Mouse (Mus musculus): ENCODE data around the gene Serp2. TPM values are rescaled to one million over a fixed set of nuclear protein-coding genes. Genes with fewer than 3 reads are reported as not detected.

Gene Serp2
- total and polyA plus RNA-seq, 2 experiments from 2014 or later, result 2.3 to 7.2 TPM

DNA sequence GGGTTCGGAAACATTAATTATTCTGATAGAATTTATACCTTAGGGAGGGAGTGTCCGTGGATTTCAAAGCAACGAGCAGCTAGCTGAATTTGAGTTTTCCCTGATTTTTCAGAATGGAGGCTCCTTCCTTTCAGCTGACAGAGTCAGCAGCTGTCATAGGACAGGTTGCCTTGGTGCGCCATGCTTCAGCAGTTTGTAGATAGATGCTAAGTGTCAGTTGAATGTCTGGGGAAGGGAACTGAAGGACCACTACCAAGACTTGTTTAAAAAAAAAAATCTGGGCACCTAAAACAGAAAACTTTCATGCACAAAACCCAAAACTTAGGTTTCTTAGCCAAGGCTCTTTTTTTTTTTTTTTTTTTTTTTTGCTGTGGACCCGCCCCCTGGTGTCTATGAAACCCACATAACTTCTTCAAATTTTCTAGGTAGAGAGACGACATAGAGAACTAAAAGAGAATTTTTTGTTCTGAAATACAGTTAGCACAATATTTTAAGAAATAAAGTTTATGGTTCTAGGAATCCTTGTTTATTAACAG is 42.6 kb downstream of the Serp2 start:
- TF ChIP-seq CTCF (IDR thresholded peaks at IDR 0.05; ENCODE audit: low read depth), result no peak
- TF ChIP-seq EP300 (IDR thresholded peaks at IDR 0.05; ENCODE audit: low read depth), result no peak
- Histone ChIP-seq H3K9me3 (replicated peaks; ENCODE audit: control insufficient read depth, low read length) (no peaks in the 10 kb centered on the region), H3K9ac (replicated peaks; ENCODE audit: low read depth, low read length) (no peak overlapping the region), H3K27me3 (ENCODE audit: control insufficient read depth, insufficient read depth, low read length) (no peaks in the 10 kb centered on the region), H3K4me3 (ENCODE audit: low read depth, low read length) (no peak overlapping the region), H3K4me1 (ENCODE audit: control insufficient read depth, insufficient read depth) (peaks cover 6% of the 10 kb centered on the region; the same call in 1 of the 2 replicates), H3K4me2 (ENCODE audit: low read depth, low read length) (no peak overlapping the region), H3K27ac (ENCODE audit: low read depth) (no peak overlapping the region), H3K36me3 (replicated peaks; ENCODE audit: control insufficient read depth, insufficient read depth, low read length) (no peaks in the 10 kb centered on the region)
- ATAC-seq (ENCODE audit: insufficient read depth, low read depth) (no peak), DNase-seq (ENCODE audit: low spot score) (no peak)
- 67% methylated on average over 6 of the region's 6 CpGs for WGBS

DNA sequence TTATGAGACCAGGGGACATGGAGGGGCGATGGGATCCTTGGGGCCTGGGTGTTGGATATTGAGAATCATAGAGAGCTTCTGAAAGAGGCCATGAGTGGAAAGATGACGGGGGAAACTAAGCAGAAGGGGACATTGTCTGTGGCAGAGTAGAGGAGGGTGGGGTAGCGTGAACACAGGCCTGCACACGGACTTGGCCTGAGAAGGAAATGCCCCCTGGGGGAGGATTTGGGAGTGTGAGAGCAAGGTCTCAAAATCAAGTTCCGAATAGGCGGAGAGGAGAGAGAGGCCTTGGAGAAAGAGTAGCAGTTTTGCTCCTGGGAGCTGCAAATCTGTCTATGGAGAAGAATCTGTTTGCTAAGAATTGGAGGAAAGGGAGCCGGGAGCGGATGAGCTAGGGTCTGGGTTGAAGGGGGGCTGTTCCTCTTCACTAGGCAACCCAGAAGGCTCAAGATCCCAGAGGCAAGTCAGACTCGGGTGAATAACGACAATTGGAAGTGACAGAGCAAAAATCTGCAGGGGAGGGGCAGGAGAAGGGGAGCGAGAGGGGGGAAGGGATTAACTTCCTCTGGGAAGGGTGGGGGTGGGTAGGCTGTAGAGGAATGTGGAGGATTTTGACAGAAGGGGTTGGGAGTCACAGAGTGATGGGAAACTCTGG is 43.2 kb downstream of the Serp2 start:
- no peak overlapping the region for H3K4me3 ChIP-seq (ENCODE audit: low read depth, low read length)
- H3K9me3 ChIP-seq (replicated peaks; ENCODE audit: control insufficient read depth, low read length), result no peaks in the 10 kb centered on the region
- H3K27ac ChIP-seq (ENCODE audit: low read depth), result no peak overlapping the region
- H3K36me3 ChIP-seq (replicated peaks; ENCODE audit: control insufficient read depth, insufficient read depth, low read length), result no peaks in the 10 kb centered on the region
- peaks cover 6% of the 10 kb centered on the region; the same call in 1 of the 2 replicates for H3K4me1 ChIP-seq (ENCODE audit: control insufficient read depth, insufficient read depth)
- TF ChIP-seq CTCF (IDR thresholded peaks at IDR 0.05; ENCODE audit: low read depth) (no peak), EP300 (IDR thresholded peaks at IDR 0.05; ENCODE audit: low read depth) (no peak)
- DNase-seq (ENCODE audit: low spot score) (no peak), ATAC-seq (ENCODE audit: insufficient read depth, low read depth) (no peak)
- H3K9ac ChIP-seq (replicated peaks; ENCODE audit: low read depth, low read length), result no peak overlapping the region
- no peak overlapping the region for H3K4me2 ChIP-seq (ENCODE audit: low read depth, low read length)
- WGBS, result 52% methylated on average over 11 of the region's 11 CpGs
- no peaks in the 10 kb centered on the region for H3K27me3 ChIP-seq (ENCODE audit: control insufficient read depth, insufficient read depth, low read length)

DNA sequence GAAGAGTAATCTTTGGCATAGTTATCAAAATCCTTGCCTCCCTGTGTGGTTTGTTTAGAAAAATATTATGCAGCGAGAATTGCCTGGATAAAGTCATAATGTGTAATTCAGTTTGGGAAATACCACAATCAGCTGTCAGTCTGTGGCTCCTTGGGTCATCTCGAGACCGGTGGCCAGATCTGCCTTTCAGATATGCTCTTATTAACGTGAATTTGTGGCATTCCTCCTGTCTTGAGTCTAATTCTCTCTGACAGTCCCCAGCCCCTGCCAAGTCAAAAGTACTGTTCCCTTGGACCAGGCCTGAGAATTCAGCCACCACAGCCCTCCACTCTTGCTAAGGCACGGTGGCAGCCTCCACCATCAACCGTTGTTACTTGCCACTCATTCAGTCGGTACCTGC is 44.7 kb downstream of the Serp2 start:
- Histone ChIP-seq H3K9ac (replicated peaks; ENCODE audit: low read depth, low read length) (no peak overlapping the region), H3K27me3 (ENCODE audit: control insufficient read depth, insufficient read depth, low read length) (no peaks in the 10 kb centered on the region), H3K4me1 (ENCODE audit: control insufficient read depth, insufficient read depth) (peaks cover 13% of the 10 kb centered on the region), H3K9me3 (replicated peaks; ENCODE audit: control insufficient read depth, low read length) (no peaks in the 10 kb centered on the region), H3K27ac (ENCODE audit: low read depth) (no peak overlapping the region), H3K4me3 (ENCODE audit: low read depth, low read length) (no peak overlapping the region), H3K4me2 (ENCODE audit: low read depth, low read length) (no peak overlapping the region), H3K36me3 (replicated peaks; ENCODE audit: control insufficient read depth, insufficient read depth, low read length) (peaks cover 13% of the 10 kb centered on the region)
- 73% methylated on average over 7 of the region's 7 CpGs for WGBS
- no peak for DNase-seq (ENCODE audit: low spot score)
- TF ChIP-seq CTCF (IDR thresholded peaks at IDR 0.05; ENCODE audit: low read depth), result no peak
- TF ChIP-seq EP300 (IDR thresholded peaks at IDR 0.05; ENCODE audit: low read depth), result no peak
- ATAC-seq (ENCODE audit: insufficient read depth, low read depth), result no peak

DNA sequence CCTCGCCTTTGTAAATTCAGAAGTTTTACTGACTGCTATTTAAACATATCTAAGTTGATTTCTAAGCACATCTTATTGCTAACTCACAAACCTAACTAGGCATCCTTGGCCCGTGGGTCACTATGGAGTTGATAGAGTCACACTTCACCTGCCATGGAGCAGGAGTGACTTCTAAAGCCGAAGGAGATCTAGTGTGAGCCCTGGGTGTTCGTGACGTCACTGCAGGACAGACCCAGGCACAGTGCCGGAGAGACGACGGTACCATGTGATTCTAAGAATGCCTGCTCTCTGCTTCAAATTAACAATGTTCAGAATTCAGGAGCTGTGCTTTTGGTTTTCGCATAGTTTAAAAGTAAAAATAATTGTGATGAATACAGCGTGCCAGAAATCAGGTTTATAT is 48.0 kb downstream of the Serp2 start:
- Histone ChIP-seq H3K4me2 (ENCODE audit: low read depth, low read length) (no peak overlapping the region), H3K4me3 (ENCODE audit: low read depth, low read length) (no peak overlapping the region), H3K27ac (ENCODE audit: low read depth) (no peak overlapping the region), H3K9ac (replicated peaks; ENCODE audit: low read depth, low read length) (no peak overlapping the region), H3K27me3 (ENCODE audit: control insufficient read depth, insufficient read depth, low read length) (no peaks in the 10 kb centered on the region), H3K36me3 (replicated peaks; ENCODE audit: control insufficient read depth, insufficient read depth, low read length) (peaks cover 20% of the 10 kb centered on the region), H3K9me3 (replicated peaks; ENCODE audit: control insufficient read depth, low read length) (no peaks in the 10 kb centered on the region), H3K4me1 (ENCODE audit: control insufficient read depth, insufficient read depth) (peaks cover 14% of the 10 kb centered on the region; the same call in 1 of the 2 replicates)
- ATAC-seq (ENCODE audit: insufficient read depth, low read depth), result no peak
- DNase-seq (ENCODE audit: low spot score), result no peak
- TF ChIP-seq EP300 (IDR thresholded peaks at IDR 0.05; ENCODE audit: low read depth), result no peak
- TF ChIP-seq CTCF (IDR thresholded peaks at IDR 0.05; ENCODE audit: low read depth), result no peak
- WGBS, result 62% methylated on average over 10 of the region's 10 CpGs

DNA sequence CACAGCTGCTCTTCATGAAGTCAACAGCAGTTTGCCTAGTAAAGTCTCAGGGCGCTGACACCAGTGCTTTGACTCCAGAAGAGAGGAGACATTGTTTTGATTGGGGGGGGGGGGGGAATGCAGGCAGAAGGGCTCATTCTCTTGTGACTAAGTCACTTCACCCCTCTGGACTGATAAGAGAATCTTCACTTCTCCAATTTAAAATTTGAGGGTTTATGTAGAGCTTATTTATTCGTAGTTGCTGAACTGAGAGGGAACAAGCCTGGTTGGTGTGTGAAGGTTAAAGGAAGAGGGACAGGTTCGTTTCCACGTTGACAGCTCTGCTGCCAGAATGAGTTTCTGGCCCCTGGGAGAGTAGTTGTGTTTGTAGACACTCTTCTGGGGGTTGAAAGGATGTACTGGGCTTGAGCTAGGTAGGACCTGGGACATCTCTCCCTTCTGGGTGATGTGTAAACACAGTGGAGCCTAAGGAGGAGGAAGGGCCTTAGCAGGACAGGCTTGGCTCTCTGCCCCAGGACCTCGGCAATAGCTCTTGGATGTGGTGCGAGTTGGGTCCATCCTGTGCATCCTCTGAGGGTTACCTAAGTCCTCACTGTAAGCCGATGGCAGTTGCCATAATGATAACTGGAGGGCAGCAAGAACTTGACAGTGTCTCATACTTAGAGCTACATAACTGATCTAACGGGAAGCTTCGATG is 48.7 kb downstream of the Serp2 start:
- H3K9ac ChIP-seq (replicated peaks; ENCODE audit: low read depth, low read length), result no peak overlapping the region
- no peaks in the 10 kb centered on the region for H3K9me3 ChIP-seq (replicated peaks; ENCODE audit: control insufficient read depth, low read length)
- H3K27me3 ChIP-seq (ENCODE audit: control insufficient read depth, insufficient read depth, low read length), result no peaks in the 10 kb centered on the region
- no peak overlapping the region for H3K27ac ChIP-seq (ENCODE audit: low read depth)
- no peak for DNase-seq (ENCODE audit: low spot score)
- ATAC-seq (ENCODE audit: insufficient read depth, low read depth), result no peak
- no peak for TF ChIP-seq EP300 (IDR thresholded peaks at IDR 0.05; ENCODE audit: low read depth)
- no peak for TF ChIP-seq CTCF (IDR thresholded peaks at IDR 0.05; ENCODE audit: low read depth)
- H3K4me1 ChIP-seq (ENCODE audit: control insufficient read depth, insufficient read depth), result peaks cover 14% of the 10 kb centered on the region; the same call in 1 of the 2 replicates
- WGBS, result 58% methylated on average over 9 of the region's 9 CpGs
- peaks cover 20% of the 10 kb centered on the region for H3K36me3 ChIP-seq (replicated peaks; ENCODE audit: control insufficient read depth, insufficient read depth, low read length)
- H3K4me2 ChIP-seq (ENCODE audit: low read depth, low read length), result no peak overlapping the region
- no peak overlapping the region for H3K4me3 ChIP-seq (ENCODE audit: low read depth, low read length)

Measured in heart, postnatal 0 days (tissue).